Mouse (Mus musculus) liver, adult 2 months (tissue): ENCODE data around the gene Cacng4.

Experiments
- CTCF ChIP-seq: fragments of 200-500 bp; IDR thresholded peaks from 2 replicates; pipeline ENCODE4 v1.5.1; 2011; ENCODE audit warnings: low read depth, low read length, control low read depth
- POLR2A ChIP-seq: fragments of 200-500 bp; IDR thresholded peaks from 2 replicates; pipeline ENCODE4 v1.6.1; 2011; ENCODE audit warnings: low read length, control low read depth; ENCODE audit not compliant: insufficient read depth; ENCODE audit errors: extremely low read depth

DNA sequence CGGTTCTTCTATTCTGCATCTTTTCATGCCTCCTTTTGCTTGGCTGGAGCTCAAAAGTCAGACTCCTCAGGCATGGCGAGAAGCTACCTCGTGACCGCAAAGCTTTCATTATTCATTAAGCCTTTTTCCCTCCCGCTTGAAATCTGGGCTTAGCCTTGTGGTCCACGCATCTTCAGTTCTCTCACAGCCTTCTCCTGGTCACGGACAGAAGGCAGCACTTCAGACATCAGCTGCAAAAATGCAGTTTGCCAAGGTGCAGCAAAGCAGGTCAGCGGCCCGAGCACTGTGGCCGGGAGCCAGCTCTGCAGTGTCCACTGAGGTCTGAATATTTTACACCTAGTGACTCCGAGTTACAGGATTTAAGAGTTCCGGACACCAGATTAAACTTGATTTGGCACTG lies 27.4 kb downstream of the Cacng4 start:
- no peak for TF ChIP-seq CTCF
- TF ChIP-seq POLR2A, result no peak
